Mouse (Mus musculus) inflammation-experienced regulatory T-cells, adult 16 weeks (primary cell): Measurements from ENCODE around the gene Ctbp2. TPM values are rescaled to one million over a fixed set of nuclear protein-coding genes. Genes with fewer than 3 reads are reported as not detected.

ENCODE experiments used
- polyA plus RNA-seq: library from polyadenylated mRNA; unstranded; fragments of 100-300 nt; shearing (Covaris generic); gene quantifications from one replicate; pipeline ENCODE4 v1.2.1, GENCODE M21; 2017

Ctbp2 gene
- 1.2 TPM for polyA plus RNA-seq

GRCm38 (mm10) chr7:133123999-133124700 lies at the start of gene Ctbp2:
Ctbp2 (minus strand) TSS chr7:133124354.

GRCm38 (mm10) chr7:133123244-133123998 lies 733 bp downstream of the Ctbp2 start, which contains the start of gene Fgfr2:
Fgfr2 (minus strand) TSS chr7:133123350.

Other genes with a start within 250 kb of the Ctbp2 start
- 5.1 TPM for gene Zranb1, start 193.2 kb downstream of the Ctbp2 start, polyA plus RNA-seq
- not detected for gene Fgfr2, start 1.0 kb downstream of the Ctbp2 start, polyA plus RNA-seq